Mouse (Mus musculus) erythroid progenitor cell, adult 5-6 weeks (primary cell): ENCODE measurements around the gene Ptx3. TPM values are rescaled to one million over a fixed set of nuclear protein-coding genes. Genes with fewer than 3 reads are reported as not detected.

Experiments
- total RNA-seq, 2 experiments: library from RNA; stranded (forward) in 1 of 2; stranded (reverse) in 1 of 2; fragments of 150-400 nt in 1 of 2; fragments of 186-747, 209-891 nt in 1 of 2; gene quantifications; 2 replicates each; pipeline versions ENCODE4 v1.2.3 to v1.2.4; 2015 to 2017; ENCODE audit warnings: low replicate concordance in 2 of 2

Ptx3 gene
- total RNA-seq, 2 experiments from 2014 or later, result not detected

Other genes starting within 250 kb of the Ptx3 start
- not detected in 2 replicates for gene Veph1, start 76.9 kb downstream of the Ptx3 start, total RNA-seq (2015; ENCODE audit: low replicate concordance)
- not detected in 2 replicates for gene Veph1, start 76.9 kb downstream of the Ptx3 start, total RNA-seq (2017; ENCODE audit: low replicate concordance)